ENCODE assay signal across 20 mouse cellular contexts in genomic region chr13:92644199-92644598, GRCm38 (mm10).
"Had no signal": no experiment of that assay in that cellular context is flagged by ENCODE, and none has a peak within 500 bp of the region (broad histone marks: within the 10 kb centered on the region; RNA-seq: fewer than 3 reads in every experiment).

No protein-coding gene starts in this region.

- ATAC-seq: hindbrain, postnatal 0 days; inflammation-experienced regulatory T-cells, adult 6 months; intestine, embryonic 16.5 days; midbrain, embryonic 15.5 days had no signal

- H3K9me3 ChIP-seq: limb, embryonic 10.5 days; limb, embryonic 13.5 days; lung, embryonic 15.5 days; midbrain, embryonic 12.5 days; midbrain, embryonic 15.5 days had no signal

- H3K36me3 ChIP-seq: limb, embryonic 10.5 days; limb, embryonic 13.5 days; lung, embryonic 15.5 days; midbrain, embryonic 12.5 days; midbrain, embryonic 15.5 days had no signal

- H3K4me2 ChIP-seq: limb, embryonic 13.5 days; lung, embryonic 15.5 days; midbrain, embryonic 12.5 days; midbrain, embryonic 15.5 days had no signal

- H3K27ac ChIP-seq: hindbrain, postnatal 0 days; limb, embryonic 10.5 days; limb, embryonic 13.5 days; lung, embryonic 15.5 days; midbrain, embryonic 12.5 days; midbrain, embryonic 15.5 days had no signal

- H3K4me1 ChIP-seq: midbrain, embryonic 12.5 days had no signal

- H3K27me3 ChIP-seq: lung, embryonic 15.5 days; midbrain, embryonic 12.5 days; midbrain, embryonic 15.5 days had no signal

- H3K9ac ChIP-seq: limb, embryonic 13.5 days; lung, embryonic 15.5 days; midbrain, embryonic 12.5 days; midbrain, embryonic 15.5 days had no signal

- H3K4me3 ChIP-seq: limb, embryonic 10.5 days; limb, embryonic 13.5 days; lung, embryonic 15.5 days; midbrain, embryonic 12.5 days; midbrain, embryonic 15.5 days; myocyte had no signal

- DNase-seq: kidney, adult 18-20 months; kidney, adult 9 months; kidney, postnatal 25 days; lung, adult 18-20 months; lung, postnatal 10 days; lung, postnatal 36 days; right cerebral cortex, adult 18-20 months; right cerebral cortex, postnatal 14 days; right cerebral cortex, postnatal 4 days; thymus, adult 18-20 months; thymus, postnatal 14 days had no signal
